Mouse (Mus musculus): Measurements from ENCODE around the gene Plscr4.

Gene Plscr4

DNA sequence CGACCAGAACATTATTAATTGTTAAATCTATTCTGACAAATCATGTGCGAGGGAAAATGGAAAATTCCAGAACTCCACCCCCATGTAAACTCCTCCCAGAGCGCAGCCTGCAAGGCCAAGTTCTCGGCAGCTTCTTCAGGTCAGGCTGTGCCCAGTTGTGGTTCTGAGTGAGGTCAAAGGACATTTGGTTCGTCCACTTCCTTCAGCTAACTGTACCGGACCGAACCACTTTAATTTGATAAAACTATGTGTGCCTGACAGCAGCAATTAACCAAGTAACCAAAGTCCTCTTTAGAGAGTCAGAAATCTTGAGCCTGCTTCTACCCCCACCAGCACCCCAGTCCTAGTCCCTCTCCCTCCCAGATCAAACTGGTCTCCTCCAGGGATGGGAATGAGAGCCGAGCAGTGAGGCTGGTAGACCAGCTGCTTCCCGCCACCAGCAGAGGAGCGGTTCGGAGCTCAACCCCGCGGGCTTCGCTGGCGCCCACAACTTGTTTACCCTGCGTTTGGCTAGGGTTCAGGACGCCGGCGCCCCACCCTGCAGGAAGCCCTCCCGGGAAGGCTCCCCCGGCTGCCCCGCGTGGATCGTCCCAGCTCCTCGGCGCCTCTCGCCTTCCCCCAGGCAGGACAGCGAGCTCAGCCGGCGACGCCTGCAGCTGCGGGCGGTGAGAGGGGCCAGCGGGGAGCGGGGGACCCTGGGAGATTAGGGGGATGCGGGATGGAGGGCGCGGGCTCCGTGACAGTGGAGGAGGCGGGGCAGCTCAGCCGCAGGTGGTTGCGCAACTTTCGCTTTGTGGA lies at the start of gene Plscr4:
TSS of gene Plscr4 (plus strand) at position 113 of the 798 bp plus-strand sequence.
- peak; percentile 40 to 63 for DNase-seq (ENCODE audit: low spot score in 2 of 2)

GRCm38 (mm10) chr9:92410225-92410624 lies 46.9 kb upstream of the Plscr4 start:
- DNase-seq (ENCODE audit: low spot score in 2 of 2) = no peak

DNA sequence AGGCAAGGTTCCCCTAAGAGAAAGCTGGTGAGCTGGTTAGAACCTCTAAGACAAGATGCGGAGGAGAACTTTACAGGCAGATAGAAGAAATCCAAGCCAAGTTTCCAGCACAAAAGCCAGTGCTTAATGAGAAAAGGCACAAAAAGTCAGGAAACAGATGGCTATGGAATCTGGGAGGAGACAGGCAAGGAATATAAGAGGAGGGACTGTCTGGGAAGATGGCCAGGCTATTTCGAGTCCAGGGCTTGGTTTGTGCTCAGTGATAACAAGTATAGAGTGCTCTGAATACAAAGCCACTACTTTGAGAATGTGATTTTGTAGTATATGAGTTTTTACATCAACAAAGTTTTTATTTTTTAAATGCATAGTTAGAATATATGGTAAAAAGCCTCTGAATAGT lies 45.1 kb upstream of the Plscr4 start:
- no peak for DNase-seq (ENCODE audit: low spot score in 2 of 2)

DNA sequence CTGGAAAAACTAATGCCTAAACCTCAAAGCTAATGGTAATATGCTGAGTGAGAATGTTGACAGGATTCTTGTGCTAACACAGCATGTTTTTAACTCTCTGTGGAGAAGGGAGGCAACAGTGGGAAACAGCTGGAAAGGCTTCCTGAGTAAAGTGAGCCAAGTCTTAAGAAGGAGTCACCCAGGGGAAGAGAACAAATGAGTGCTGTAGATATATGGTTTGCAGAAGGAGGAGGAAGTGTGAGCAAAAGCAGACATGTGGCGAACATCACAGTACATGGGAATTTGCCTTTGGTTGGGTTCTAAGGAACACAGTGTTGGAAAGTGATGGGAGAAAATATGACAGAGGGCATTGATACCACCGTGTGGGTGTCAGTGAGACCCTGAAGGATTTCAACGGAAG lies 43.5 kb upstream of the Plscr4 start:
- no peak for DNase-seq (ENCODE audit: low spot score in 2 of 2)

DNA sequence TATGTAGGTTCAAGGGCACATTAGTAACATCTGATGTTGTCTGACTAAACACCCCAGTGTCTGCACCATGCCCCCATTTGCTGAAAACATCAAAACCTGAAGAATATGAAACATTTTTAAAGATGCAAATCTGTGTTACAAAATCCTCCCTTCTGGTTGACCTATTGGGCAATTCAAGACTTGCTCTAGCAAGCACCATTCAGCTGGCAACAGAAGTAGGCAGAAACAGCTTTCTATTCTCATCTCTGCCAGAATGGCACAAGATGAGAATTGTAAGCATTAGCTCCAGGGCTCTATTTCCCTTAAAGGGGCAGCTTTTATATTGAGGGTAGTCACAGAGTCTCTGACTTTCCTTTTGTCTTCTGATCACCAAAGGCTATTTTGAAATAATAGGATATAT lies 19.4 kb upstream of the Plscr4 start:
- DNase-seq (ENCODE audit: low spot score in 2 of 2) = no peak

GRCm38 (mm10) chr9:92441468-92441867 lies 15.7 kb upstream of the Plscr4 start:
- no peak for DNase-seq (ENCODE audit: low spot score in 2 of 2)

GRCm38 (mm10) chr9:92444536-92444935 lies 12.6 kb upstream of the Plscr4 start:
- no peak for DNase-seq (ENCODE audit: low spot score in 2 of 2)

DNA sequence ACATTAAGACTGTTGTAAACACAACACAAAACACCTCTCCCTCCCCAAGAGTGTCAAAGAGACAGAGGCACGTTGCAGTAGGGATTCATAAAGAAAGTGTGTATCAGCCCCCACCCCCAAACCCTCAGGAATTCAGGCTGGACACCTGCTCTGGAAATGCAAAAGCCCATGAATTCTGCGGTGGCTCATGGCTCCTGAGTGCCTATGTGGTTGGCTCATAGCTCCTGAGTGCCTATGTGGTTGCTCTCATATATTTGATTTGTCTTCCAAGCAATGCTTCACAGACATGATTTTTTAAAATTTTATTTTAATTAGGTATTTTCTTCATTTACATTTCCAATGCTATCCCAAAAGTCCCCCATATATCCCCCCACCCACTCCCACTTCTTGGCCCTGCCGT lies 568 bp upstream of the Plscr4 start:
- DNase-seq (ENCODE audit: low spot score in 2 of 2) = no peak

- no peak for DNase-seq (ENCODE audit: low spot score in 2 of 2)
Measured at GRCm38 (mm10) chr9:92458059-92458402, 858 bp downstream of the Plscr4 start.

- no peak for DNase-seq (ENCODE audit: low spot score in 2 of 2)
Measured at GRCm38 (mm10) chr9:92458418-92458817, 1.2 kb downstream of the Plscr4 start.

DNA sequence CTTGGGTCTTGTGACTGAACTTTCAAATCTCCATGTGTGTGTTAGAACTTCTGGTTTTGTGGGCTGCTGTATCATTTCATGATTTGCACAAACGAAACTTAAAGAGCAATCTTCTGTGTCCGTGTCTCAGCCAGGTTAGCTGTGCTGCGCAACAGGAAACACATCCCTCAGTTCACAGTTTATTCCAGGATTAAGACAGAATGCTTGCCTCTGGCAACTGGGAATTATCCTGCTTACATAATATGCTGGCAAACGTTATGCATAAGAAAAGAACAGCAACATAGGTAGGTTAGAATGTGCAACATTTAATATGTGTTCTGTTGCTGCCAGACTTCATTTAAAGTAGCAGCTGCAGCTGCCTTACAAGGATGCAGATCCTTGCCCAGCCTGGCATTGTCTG lies 10.6 kb downstream of the Plscr4 start:
- no peak for DNase-seq (ENCODE audit: low spot score in 2 of 2)

GRCm38 (mm10) chr9:92472256-92472855 lies 15.2 kb downstream of the Plscr4 start:
- DNase-seq (ENCODE audit: low spot score in 2 of 2) = no peak

DNA sequence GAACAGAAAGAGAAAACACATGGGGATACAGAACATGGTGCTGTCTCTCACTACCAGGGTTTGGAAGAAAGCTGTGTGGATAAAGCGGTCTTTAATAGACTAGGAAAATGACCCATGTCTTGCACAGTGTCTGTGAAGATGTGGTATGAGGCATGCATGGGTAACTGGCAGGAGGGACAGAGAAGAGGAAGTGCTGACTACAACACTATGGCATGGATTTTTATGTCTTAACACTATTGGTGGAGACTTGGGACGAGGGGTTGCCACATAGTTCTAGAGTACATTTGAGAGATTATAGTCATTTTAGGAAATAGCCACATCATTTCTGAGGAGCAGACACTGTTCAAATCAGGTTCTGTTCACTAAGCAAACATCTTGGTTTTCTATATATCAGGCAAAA lies 16.0 kb downstream of the Plscr4 start:
- DNase-seq (ENCODE audit: low spot score in 2 of 2) = no peak

DNA sequence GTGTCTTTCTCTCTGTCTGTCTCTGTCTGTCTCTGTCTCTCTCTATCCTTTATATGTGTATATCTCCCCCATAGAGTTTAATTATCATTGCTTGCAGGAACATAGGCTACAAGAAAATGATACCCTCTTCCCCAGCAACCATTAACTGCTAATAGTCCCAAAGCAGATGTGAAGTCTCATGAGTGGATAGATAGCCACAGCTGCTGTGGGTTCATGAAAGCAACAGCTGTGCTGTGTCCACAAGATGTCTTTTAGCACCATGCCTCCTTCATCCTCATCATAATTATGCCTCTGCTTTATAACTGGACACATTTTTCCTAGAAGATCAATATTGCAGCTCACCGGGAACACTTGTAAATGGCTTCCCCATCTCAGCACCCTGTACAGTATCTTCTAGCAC lies 17.1 kb downstream of the Plscr4 start:
- DNase-seq (ENCODE audit: low spot score in 2 of 2) = no peak

DNA sequence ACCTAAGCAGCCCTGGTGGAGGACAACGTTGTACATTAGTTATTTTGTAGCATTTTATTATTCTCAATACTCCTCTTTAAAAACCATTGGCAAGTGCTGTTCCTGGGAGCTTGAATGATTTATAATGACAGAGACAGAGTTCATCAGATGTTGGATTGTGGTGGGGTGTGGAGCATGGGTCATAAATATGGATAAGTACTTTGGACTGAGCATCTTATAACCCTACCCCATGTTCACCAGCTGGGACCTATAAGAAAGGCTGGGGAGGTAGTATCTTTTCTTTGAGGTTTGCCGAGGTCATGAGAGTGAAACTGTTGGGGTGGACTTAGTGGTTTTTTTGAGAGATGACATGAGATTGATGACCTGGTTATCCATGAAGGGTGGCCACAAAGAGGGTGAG lies 24.5 kb downstream of the Plscr4 start:
- DNase-seq (ENCODE audit: low spot score in 2 of 2) = no peak

GRCm38 (mm10) chr9:92482551-92482950 lies 25.4 kb downstream of the Plscr4 start:
- DNase-seq (ENCODE audit: low spot score in 2 of 2) = no peak

DNA sequence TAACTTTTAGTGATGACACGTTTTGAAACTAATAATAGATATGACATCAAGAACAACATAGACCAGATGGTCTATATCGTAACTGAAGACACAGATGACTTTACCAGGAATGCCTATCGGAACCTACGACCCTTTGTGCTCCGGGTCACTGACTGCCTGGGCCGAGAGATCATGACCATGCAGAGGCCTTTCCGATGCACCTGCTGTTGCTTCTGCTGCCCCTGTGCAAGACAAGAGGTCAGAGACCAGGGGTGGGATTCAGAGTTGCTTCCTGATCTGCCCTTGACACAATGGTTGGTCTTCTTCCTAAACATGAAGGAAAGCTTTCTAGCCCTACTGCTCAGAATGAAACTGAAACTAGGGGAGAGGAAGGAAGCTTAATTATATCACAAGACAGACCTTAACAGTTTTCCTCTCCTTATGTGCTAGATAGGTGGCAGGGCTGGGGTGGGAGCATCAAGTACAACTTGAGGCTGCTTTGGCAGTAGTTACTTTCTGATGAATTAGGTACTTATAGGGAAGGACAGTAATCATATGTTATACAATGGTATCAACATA lies 27.6 kb downstream of the Plscr4 start:
- DNase-seq (ENCODE audit: low spot score in 2 of 2) = no peak

- no peak for DNase-seq (ENCODE audit: low spot score in 2 of 2)
Measured at GRCm38 (mm10) chr9:92489857-92490256, 32.7 kb downstream of the Plscr4 start.

GRCm38 (mm10) chr9:92490319-92490718 lies 33.1 kb downstream of the Plscr4 start:
- DNase-seq (ENCODE audit: low spot score in 2 of 2) = no peak

- DNase-seq (ENCODE audit: low spot score in 2 of 2) = no peak
Measured at GRCm38 (mm10) chr9:92491274-92491673, 34.1 kb downstream of the Plscr4 start.

- DNase-seq (ENCODE audit: low spot score in 2 of 2) = peak; percentile 55 to 84
Measured at GRCm38 (mm10) chr9:92499710-92500410, 42.7 kb downstream of the Plscr4 start.

- DNase-seq (ENCODE audit: low spot score in 2 of 2) = no peak
Measured at GRCm38 (mm10) chr9:92504256-92504655, 47.1 kb downstream of the Plscr4 start.

DNA sequence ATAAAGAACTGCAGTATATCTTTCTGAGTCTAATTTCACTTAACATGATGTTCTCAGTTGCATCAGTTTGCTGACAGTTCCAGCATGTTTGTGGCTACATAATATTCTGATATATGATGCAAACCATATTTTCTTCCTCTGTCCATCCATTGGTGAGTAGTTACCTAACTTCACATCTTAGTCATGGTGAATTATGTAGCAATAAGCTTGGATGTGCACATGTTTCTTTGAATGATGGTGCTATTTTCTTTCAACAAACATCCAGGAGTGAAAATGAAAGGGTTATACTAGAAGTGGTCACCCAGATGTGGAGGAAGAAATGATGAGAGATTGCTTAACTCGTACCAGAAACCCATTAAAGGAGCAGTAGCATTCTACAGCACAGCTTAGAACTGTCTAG lies 47.7 kb downstream of the Plscr4 start:
- no peak for DNase-seq (ENCODE audit: low spot score in 2 of 2)
